Mouse (Mus musculus) CD8-positive naive resting alpha-beta T cell, adult 2 months (primary cell): ENCODE results near the gene Rhd.
A peak's percentile ranks its signal among the peaks of the same experiment; 100 is the strongest.
"Not testable (repeated sequence)": the region's sequence is repeated elsewhere in the genome, so short reads cannot be mapped to it uniquely, and the experiment has no call there.

Experiments
- DNase-seq, 2 experiments: peaks; one replicate each; pipeline ENCODE4 v3.0.0; 2022; ENCODE audit warnings: low read depth in 2 of 2, low spot score in 2 of 2

The Rhd gene

GRCm38 (mm10) chr4:134863937-134864729, at the start of gene Rhd:
Gene Rhd (plus strand): TSS chr4:134864536.
- DNase-seq, result no peak

- no peak for DNase-seq
Measured at GRCm38 (mm10) chr4:134817706-134818105, 46.6 kb upstream of the Rhd start.

GRCm38 (mm10) chr4:134821061-134821460, 43.3 kb upstream of the Rhd start:
- DNase-seq, result no peak

GRCm38 (mm10) chr4:134823560-134823959, 40.8 kb upstream of the Rhd start:
- DNase-seq, result no peak

GRCm38 (mm10) chr4:134825864-134826263, 38.5 kb upstream of the Rhd start:
- DNase-seq, result not testable (repeated sequence)

- DNase-seq, result no peak
Measured at GRCm38 (mm10) chr4:134826348-134826747, 38.0 kb upstream of the Rhd start.

GRCm38 (mm10) chr4:134827806-134828205, 36.5 kb upstream of the Rhd start:
- no peak for DNase-seq

GRCm38 (mm10) chr4:134831934-134832333, 32.4 kb upstream of the Rhd start:
- no peak for DNase-seq

- DNase-seq, result no peak
Measured at GRCm38 (mm10) chr4:134835486-134835885, 28.9 kb upstream of the Rhd start.

GRCm38 (mm10) chr4:134838221-134838620, 26.1 kb upstream of the Rhd start:
- no peak for DNase-seq

GRCm38 (mm10) chr4:134838706-134839105, 25.6 kb upstream of the Rhd start:
- DNase-seq, result not testable (repeated sequence)

- no peak for DNase-seq
Measured at GRCm38 (mm10) chr4:134840231-134840630, 24.1 kb upstream of the Rhd start.

GRCm38 (mm10) chr4:134843566-134843965, 20.8 kb upstream of the Rhd start:
- DNase-seq, result no peak

- DNase-seq, result no peak
Measured at GRCm38 (mm10) chr4:134847587-134847986, 16.7 kb upstream of the Rhd start.

GRCm38 (mm10) chr4:134850551-134850950, 13.8 kb upstream of the Rhd start:
- DNase-seq, result no peak

GRCm38 (mm10) chr4:134851236-134851635, 13.1 kb upstream of the Rhd start:
- DNase-seq, result no peak

GRCm38 (mm10) chr4:134851876-134852275, 12.5 kb upstream of the Rhd start:
- peak; percentile 10 to 16 for DNase-seq

GRCm38 (mm10) chr4:134852438-134853255, 11.7 kb upstream of the Rhd start:
- DNase-seq, result peak; percentile 16 to 20

GRCm38 (mm10) chr4:134853259-134853636, 11.1 kb upstream of the Rhd start, which contains the start of gene Maco1:
Gene Maco1 (minus strand): TSS chr4:134853345.
- DNase-seq, result peak; percentile 97 to 98

- DNase-seq, result peak; percentile 92 to 94
Measured at GRCm38 (mm10) chr4:134853637-134854485, 10.5 kb upstream of the Rhd start.

GRCm38 (mm10) chr4:134855371-134855770, 9.0 kb upstream of the Rhd start:
- no peak for DNase-seq
